Mouse (Mus musculus) kidney, postnatal 4 days (tissue): Measurements from ENCODE around the gene P3h1.
A peak's percentile ranks its signal among the peaks of the same experiment; 100 is the strongest.
"Not testable (repeated sequence)": the region's sequence is repeated elsewhere in the genome, so short reads cannot be mapped to it uniquely, and the experiment has no call there.

Experiments
- DNase-seq, 2 experiments: peaks; one replicate each; pipeline ENCODE4 v3.0.0; 2021; ENCODE audit warnings: mixed read lengths in 2 of 2

P3h1 gene

DNA sequence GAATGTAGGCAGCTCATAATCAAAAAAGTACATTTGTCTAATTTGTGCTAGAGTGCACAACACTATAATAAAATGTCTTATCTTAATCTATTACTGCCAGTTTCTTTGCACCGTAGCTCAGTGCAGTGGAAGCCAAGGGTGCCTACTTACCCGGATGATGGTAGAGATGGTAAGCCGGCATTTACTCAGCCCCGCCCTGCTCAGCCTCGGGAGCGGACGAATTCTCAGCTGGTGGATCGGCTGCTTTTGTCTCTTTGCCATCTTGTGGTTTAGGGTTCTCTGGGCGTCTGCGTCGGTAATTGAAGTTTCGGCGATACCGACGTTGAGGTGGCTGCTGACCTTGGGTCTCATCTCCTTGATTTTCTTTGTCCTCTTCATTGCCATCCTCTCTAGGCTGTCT, 46.1 kb downstream of the P3h1 start:
- not testable (repeated sequence) for DNase-seq

DNA sequence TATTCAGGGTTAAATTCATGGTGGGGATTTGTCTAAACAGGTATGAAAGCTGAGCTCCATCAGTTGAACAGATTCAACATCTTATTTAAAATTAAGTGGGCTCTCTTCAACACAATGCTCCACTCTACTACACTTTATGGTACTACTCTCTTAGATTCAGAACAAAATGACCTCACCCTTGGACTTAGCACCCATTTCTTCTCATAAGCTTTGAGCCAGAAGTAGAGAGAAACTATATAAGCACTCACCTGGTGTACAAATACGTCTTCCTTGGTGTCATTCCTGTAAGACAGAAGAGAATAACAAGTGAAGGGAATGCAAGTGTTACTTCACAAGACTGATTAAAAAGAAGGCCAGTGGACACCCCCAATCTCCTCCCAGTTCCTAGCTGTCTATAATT, 52.1 kb downstream of the P3h1 start:
- DNase-seq: no peak

DNA sequence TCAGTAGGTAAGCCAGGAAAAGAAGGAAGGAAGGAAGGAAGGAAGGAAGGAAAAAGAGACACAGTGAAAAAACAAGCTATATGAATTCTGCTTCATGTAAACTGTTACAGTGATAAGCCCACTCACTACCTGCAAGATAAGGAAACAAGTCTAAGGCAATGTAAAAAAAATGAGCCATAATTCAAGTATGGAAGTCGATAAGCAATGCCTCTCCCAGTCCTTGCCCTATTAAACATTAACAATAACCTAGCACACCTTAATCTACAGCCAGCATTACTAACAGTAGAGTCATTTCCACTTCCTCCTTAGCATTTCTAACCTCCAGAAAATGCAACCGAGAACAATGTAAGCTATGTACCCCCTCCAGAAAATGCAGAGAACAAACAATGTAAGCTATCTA, 52.6 kb downstream of the P3h1 start:
- DNase-seq: no peak

DNA sequence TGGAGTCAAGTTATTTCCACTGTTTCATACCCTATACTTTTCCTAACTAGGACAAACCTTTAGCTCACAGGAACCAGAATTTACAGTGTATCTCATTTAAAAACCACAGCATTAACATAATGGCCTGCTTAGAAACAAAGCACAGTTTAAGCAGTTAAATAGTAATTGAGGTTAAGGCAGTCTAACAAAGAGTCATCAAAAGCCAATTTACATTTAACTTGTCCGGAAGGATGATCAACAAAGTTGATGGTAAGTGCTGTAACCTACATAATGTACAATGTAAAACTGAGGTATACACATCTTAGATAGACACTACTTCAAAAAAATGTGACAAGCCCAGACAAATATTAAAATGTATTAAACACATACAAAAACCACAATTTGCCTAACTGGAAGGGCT, 59.2 kb downstream of the P3h1 start:
- no peak for DNase-seq

DNA sequence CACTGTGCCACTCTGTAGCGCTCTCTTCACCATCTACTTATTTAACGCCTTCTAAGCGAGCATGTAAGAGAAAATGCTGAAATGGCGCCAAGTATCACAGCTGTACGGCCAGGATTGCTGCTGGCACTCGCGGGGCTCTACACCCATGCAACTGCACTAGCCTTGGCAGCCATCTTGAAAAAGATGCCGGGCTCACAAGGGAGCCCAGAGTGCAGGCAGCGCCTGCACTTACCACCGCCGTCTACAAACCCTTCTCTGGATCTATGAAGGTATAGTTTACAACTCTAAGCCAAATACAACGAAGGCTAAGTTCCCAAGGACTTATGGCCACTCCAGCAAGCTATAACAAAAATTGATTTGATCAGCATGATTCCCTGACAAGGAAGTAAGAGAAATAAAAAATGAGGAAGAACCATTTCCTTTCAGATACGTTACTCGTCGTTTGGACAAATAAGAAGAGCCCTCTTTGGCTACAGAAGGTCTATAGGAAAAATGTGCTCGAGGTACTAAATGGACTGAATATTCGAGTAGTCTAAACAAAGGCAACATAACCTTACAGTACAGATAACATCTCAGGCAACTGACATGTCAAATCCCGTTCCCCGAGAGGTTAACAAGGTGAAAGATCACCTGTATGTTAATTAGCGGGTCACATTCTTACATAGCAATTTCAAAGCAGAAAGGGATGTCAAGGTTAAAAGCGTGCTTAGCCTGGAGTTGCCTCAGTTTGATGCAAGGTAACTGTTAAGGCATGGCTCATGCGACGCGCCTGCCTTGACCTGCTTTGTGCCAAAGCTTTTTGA, 60.3 kb downstream of the P3h1 start:
- DNase-seq: peak; percentile 64 to 74

DNA sequence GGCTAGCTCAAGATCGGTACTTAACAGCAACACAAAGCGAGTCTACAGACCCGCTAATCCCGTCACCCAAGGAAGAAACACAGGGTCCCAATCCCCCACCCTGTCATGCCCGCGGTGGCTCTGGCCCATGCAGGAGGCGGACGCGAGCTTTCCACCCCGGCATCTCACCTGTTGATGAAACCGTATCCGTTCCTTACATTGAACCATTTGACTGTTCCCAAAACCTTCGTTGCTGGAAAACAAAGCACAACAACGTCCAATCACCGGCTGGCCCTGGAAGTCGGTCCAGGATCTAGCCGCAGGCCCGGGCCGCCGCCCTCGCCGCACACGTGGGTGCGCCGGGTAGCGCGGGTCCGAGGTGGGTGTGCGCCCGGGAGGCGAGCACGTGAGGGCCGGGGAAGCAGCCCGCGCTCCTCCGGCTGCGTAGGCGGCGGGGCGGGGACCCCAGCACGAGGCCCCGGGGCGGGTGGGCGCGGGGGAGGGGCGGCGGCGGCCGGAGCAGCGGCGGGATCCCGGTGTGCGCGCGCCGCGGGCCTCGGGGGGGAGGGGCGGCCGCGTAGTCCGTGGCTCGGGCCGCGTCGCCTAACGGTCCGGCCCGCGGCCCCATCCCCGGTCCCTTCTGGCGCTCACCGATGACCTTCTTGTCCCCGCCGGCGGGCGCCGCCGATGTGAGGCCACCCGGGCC, 61.0 kb downstream of the P3h1 start:
- DNase-seq: peak; percentile 42 to 69

DNA sequence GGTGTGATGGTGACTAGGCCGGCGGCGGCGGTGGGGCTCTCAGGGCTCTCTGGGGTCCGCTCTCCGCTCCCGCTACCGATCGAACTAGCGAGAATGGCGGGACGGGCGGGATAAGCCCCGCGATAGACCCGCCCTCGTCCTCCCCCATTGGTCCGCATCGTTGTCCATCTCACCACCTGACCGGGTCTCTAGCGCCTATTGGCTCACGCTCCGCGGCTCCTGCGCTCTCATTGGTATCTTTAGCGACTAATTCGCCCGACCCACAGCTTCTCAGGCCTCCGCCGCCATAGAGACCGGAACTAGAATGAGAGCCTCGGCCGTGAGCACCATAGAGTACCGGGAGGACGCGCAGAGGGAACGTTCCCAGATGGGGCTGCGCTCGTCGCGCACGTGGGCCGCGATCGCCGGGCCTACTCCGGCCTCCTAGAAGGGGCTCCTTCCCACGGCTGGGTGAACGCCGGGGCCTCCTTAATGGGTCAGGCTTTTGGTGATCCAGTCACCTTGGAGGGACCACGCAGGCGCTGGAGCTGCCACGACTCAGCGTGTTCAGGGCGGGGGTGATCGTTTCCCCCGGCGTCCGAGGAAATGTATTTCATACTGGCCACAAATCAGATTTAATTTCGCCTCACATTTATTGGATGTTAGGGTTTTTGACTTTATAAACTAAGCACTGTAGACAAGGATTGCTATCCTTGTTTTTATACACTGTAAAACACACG, 61.9 kb downstream of the P3h1 start, which contains the start of gene Ybx1:
Ybx1 (minus strand) TSS at position 190 of the 719 bp plus-strand sequence.
- peak; percentile 100 for DNase-seq

DNA sequence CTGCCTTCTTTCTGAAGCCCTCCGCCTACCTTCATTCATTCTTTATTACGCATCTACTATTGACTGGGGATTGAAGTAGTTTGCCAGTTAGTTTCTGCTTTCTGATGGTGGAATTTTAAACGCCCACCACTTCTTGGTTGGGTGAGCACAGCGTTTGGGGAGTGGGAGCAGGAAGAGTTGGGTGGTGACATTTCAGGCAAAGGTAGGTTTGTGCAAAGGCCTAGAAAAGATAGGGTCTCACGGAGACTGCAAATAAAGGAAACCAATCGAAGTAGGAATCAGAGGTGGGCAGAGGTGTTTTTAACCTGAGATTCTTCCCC, 62.4 kb downstream of the P3h1 start:
- DNase-seq: no peak

DNA sequence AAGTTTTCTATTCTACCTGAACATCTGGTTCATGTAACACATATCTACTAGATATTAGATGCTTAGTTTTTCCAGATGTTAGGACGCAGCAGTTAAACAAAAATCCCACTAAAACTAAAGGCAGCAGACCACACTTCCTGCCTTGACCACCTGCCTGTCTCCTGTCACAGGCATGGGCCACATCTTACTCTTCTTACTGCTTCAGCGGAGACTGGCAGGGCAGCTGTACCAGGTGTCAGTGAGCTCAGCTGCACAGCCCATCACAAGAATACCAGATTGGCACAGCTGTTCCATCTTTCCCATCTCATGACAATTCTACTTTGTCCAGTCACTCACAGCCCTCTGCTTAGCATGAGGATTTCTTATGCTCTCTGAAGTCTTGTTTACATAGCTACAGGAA, 64.6 kb downstream of the P3h1 start:
- no peak for DNase-seq
